Mouse (Mus musculus): Measurements from ENCODE around the gene Pprc1. TPM values are rescaled to one million over a fixed set of nuclear protein-coding genes. Genes with fewer than 3 reads are reported as not detected.

Pprc1 gene
- polyA plus RNA-seq, 1 experiment from 2014 or later: 32.2 TPM

GRCm38 (mm10) chr19:46016023-46016422 is 28.7 kb upstream of the Pprc1 start:
- Histone ChIP-seq H3K36me3 (no peaks in the 10 kb centered on the region), H3K27me3 (no peaks in the 10 kb centered on the region), H3K4me3 (no peak overlapping the region), H3K27ac (replicated peaks) (no peak overlapping the region), H3K9me3 (no peaks in the 10 kb centered on the region), H3K9ac (replicated peaks) (no peak overlapping the region), H3K4me1 (no peaks in the 10 kb centered on the region), H3K4me2 (replicated peaks) (no peak overlapping the region)
- 53% methylated on average over 2 of the region's 2 CpGs for WGBS
- ATAC-seq (ENCODE audit: low FRiP score, low read depth): no peak

DNA sequence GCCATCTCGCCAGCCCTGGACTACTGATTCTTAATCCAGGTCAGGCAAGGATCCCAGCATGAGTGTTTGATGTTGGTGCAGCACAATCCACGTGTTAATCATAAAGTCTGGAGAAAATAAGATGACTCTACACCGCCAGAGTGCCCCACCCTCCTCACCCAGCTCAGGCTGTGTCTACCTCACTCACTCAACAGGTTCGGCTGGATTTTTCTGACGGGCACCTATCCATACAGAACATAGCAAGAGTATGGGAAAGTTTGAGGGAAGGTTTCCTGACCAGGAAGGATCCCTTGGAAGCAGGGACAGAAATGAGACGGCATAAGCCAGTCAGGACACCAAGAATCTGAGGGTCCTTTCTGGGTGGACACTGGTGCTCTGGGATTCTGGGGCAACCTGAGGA is 19.7 kb upstream of the Pprc1 start:
- H3K4me3 ChIP-seq: no peak overlapping the region
- H3K9ac ChIP-seq (replicated peaks): no peak overlapping the region
- WGBS: 83% methylated on average over 6 of the region's 6 CpGs
- H3K27ac ChIP-seq (replicated peaks): no peak overlapping the region
- H3K4me1 ChIP-seq: no peaks in the 10 kb centered on the region
- no peak for ATAC-seq (ENCODE audit: low FRiP score, low read depth)
- no peaks in the 10 kb centered on the region; the same call in 1 of the 2 replicates for H3K9me3 ChIP-seq
- no peak overlapping the region for H3K4me2 ChIP-seq (replicated peaks)
- no peaks in the 10 kb centered on the region for H3K27me3 ChIP-seq
- H3K36me3 ChIP-seq: 0 out of 2 replicates have a peak, but pooled peaks cover 3% of the 10 kb centered on the region

DNA sequence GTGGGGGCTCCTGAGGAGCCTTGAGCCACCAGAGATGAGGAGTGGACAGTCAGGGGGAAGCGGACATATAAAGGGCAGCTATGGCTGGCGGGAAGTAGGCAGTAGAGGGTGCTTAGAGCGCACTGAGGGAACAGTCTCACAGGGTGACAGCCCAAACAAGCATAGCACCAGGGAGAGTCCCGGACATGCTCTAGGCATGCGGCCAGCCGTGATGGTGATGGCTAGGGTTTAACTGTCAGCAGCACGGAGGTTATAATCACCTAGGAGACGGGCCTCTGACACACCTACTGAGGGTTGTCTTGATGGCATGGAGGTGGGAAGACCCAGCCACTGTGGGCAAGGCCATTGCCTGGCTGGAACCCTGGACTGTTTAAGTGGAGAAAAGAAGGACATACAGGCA is 18.1 kb upstream of the Pprc1 start:
- WGBS: 63% methylated on average over 8 of the region's 8 CpGs
- ATAC-seq (ENCODE audit: low FRiP score, low read depth): no peak
- Histone ChIP-seq H3K4me2 (replicated peaks) (no peak overlapping the region), H3K4me3 (no peak overlapping the region), H3K27ac (replicated peaks) (no peak overlapping the region), H3K9me3 (no peaks in the 10 kb centered on the region; the same call in 1 of the 2 replicates), H3K36me3 (peaks cover 8% of the 10 kb centered on the region), H3K4me1 (no peaks in the 10 kb centered on the region), H3K27me3 (no peaks in the 10 kb centered on the region), H3K9ac (replicated peaks) (no peak overlapping the region)

GRCm38 (mm10) chr19:46028747-46029320 is 15.9 kb upstream of the Pprc1 start:
- H3K27me3 ChIP-seq: no peaks in the 10 kb centered on the region
- ATAC-seq (ENCODE audit: low FRiP score, low read depth): no peak
- no peak overlapping the region for H3K27ac ChIP-seq (replicated peaks)
- WGBS: 76% methylated on average over 11 of the region's 11 CpGs
- no peaks in the 10 kb centered on the region; the same call in 1 of the 2 replicates for H3K9me3 ChIP-seq
- no peak overlapping the region for H3K9ac ChIP-seq (replicated peaks)
- H3K4me1 ChIP-seq: no peaks in the 10 kb centered on the region
- peaks cover 31% of the 10 kb centered on the region for H3K36me3 ChIP-seq
- no peak overlapping the region for H3K4me3 ChIP-seq
- no peak overlapping the region for H3K4me2 ChIP-seq (replicated peaks)

DNA sequence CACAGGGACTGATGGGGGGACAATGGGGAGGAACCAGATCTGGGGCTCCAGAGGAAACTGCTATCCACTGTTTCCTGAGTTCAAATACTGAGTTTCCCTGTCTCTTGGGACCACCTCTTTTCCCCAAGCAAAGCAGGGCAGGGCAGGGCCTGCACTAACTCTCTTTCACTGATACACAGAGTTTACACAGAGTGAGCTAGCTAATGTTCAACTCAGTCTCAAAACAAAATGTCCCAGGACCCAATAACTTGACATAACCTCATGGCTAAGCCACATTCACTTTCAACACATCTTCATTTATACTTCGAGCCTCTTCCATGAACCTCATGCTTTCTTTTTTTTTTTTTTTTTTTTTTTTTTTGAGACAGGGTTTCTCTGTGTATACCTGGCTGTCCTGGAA is 15.0 kb upstream of the Pprc1 start:
- ATAC-seq (ENCODE audit: low FRiP score, low read depth): no peak
- Histone ChIP-seq H3K27ac (replicated peaks) (no peak overlapping the region), H3K4me2 (replicated peaks) (no peak overlapping the region), H3K27me3 (no peaks in the 10 kb centered on the region), H3K4me3 (no peak overlapping the region), H3K36me3 (peaks cover 39% of the 10 kb centered on the region), H3K9me3 (no peaks in the 10 kb centered on the region; the same call in 1 of the 2 replicates), H3K4me1 (no peaks in the 10 kb centered on the region), H3K9ac (replicated peaks) (no peak overlapping the region)
- 100% methylated on average over 1 of the region's 1 CpGs for WGBS

GRCm38 (mm10) chr19:46030196-46030983 is 14.3 kb upstream of the Pprc1 start:
- peaks cover 46% of the 10 kb centered on the region for H3K36me3 ChIP-seq
- no peak overlapping the region for H3K27ac ChIP-seq (replicated peaks)
- no peaks in the 10 kb centered on the region; the same call in 1 of the 2 replicates for H3K9me3 ChIP-seq
- WGBS: 96% methylated on average over 10 of the region's 10 CpGs
- no peak for ATAC-seq (ENCODE audit: low FRiP score, low read depth)
- no peaks in the 10 kb centered on the region for H3K4me1 ChIP-seq
- H3K27me3 ChIP-seq: no peaks in the 10 kb centered on the region
- H3K4me3 ChIP-seq: no peak overlapping the region
- no peak overlapping the region for H3K4me2 ChIP-seq (replicated peaks)
- H3K9ac ChIP-seq (replicated peaks): no peak overlapping the region

GRCm38 (mm10) chr19:46031689-46032432 is 12.8 kb upstream of the Pprc1 start:
- Histone ChIP-seq H3K4me3 (no peak overlapping the region), H3K9ac (replicated peaks) (no peak overlapping the region), H3K36me3 (peaks cover 61% of the 10 kb centered on the region), H3K27ac (replicated peaks) (peak overlapping the region; percentile 1; the same call in 1 of the 2 replicates), H3K4me1 (peaks cover 12% of the 10 kb centered on the region), H3K9me3 (no peaks in the 10 kb centered on the region; the same call in 1 of the 2 replicates), H3K4me2 (replicated peaks) (no peak overlapping the region), H3K27me3 (no peaks in the 10 kb centered on the region)
- ATAC-seq (ENCODE audit: low FRiP score, low read depth): no peak
- 74% methylated on average over 9 of the region's 9 CpGs for WGBS

- H3K9ac ChIP-seq (replicated peaks): no peak overlapping the region; the same call in 1 of the 2 replicates
- peaks cover 61% of the 10 kb centered on the region for H3K36me3 ChIP-seq
- H3K27me3 ChIP-seq: no peaks in the 10 kb centered on the region
- H3K4me1 ChIP-seq: peaks cover 22% of the 10 kb centered on the region
- no peak for ATAC-seq (ENCODE audit: low FRiP score, low read depth)
- no peak overlapping the region for H3K27ac ChIP-seq (replicated peaks)
- no peaks in the 10 kb centered on the region; the same call in 1 of the 2 replicates for H3K9me3 ChIP-seq
- 86% methylated on average over 26 of the region's 26 CpGs for WGBS
- H3K4me2 ChIP-seq (replicated peaks): no peak overlapping the region
- H3K4me3 ChIP-seq: no peak overlapping the region
These were observed 11.8 kb upstream of the Pprc1 start for GRCm38 (mm10) chr19:46032731-46033510.

- WGBS: 95% methylated on average over 11 of the region's 11 CpGs
- Histone ChIP-seq H3K4me1 (peaks cover 23% of the 10 kb centered on the region), H3K9me3 (no peaks in the 10 kb centered on the region; the same call in 1 of the 2 replicates), H3K36me3 (peaks cover 61% of the 10 kb centered on the region), H3K4me2 (replicated peaks) (no peak overlapping the region), H3K4me3 (no peak overlapping the region), H3K27me3 (no peaks in the 10 kb centered on the region), H3K27ac (replicated peaks) (no peak overlapping the region), H3K9ac (replicated peaks) (no peak overlapping the region)
- no peak for ATAC-seq (ENCODE audit: low FRiP score, low read depth)
These were observed 10.8 kb upstream of the Pprc1 start for GRCm38 (mm10) chr19:46033911-46034310.

DNA sequence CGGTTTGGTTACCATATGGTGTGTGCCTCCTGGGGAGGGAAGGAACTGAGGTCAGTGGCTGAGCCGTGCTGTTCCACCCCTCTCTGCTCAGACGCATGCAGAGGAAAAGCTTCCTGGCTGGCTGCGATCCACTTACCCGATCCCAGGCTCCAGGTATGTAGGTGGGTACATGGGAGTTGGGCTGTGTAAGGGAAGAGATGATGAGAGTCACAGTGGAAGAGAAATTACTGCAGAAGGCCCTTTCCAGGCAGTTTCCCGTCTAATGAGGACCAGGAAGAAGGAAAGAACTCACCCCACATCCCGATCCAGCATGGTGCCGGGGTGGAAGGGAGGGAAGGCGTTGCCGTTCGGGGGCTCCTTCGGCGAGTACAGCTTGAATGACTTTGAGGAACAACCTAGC is 8.7 kb upstream of the Pprc1 start:
- WGBS: 91% methylated on average over 13 of the region's 13 CpGs
- H3K27me3 ChIP-seq: no peaks in the 10 kb centered on the region
- H3K9ac ChIP-seq (replicated peaks): no peak overlapping the region
- no peak overlapping the region for H3K4me2 ChIP-seq (replicated peaks)
- H3K36me3 ChIP-seq: peaks cover 56% of the 10 kb centered on the region
- H3K4me1 ChIP-seq: peaks cover 36% of the 10 kb centered on the region
- no peak for ATAC-seq (ENCODE audit: low FRiP score, low read depth)
- H3K27ac ChIP-seq (replicated peaks): no peak overlapping the region
- no peaks in the 10 kb centered on the region for H3K9me3 ChIP-seq
- H3K4me3 ChIP-seq: peak overlapping the region; percentile 81

DNA sequence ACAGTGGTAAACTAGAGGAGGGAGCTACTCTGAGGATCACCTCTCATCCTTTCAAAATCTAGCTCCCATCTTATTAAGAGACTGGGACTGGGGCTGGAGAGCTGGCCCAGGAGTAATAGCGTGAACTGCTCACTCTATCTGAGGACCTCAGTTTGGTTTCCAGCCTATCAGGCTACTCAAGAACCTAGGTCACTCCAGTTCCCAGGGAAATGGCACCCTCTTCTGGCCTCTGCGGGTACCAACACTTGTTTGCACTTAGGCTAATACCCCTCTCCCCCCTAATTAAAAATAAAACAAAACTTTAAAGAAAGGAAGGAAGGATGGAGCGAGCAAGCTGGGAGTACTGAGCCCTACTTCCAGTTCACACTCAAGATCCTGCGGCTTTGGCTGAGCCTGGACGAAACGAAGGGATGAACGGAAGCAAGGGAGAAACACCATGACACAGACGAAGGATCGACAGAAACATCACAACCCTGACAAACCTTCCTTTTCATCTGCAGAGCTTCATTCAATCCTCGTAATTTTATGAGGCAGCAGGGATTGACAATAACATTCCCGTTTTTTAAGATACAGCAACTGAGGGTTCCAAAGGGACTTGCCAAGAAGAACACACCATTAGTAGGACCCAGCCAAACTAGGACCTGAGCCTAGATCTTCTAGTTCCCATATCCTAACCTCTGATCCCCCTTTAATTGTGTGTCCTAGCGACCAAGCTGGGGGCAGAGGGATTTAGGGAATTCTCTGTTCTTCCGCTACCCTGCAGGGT is 8.0 kb upstream of the Pprc1 start:
- Histone ChIP-seq H3K9me3 (no peaks in the 10 kb centered on the region), H3K27ac (replicated peaks) (peak overlapping the region; percentile 98), H3K36me3 (peaks cover 52% of the 10 kb centered on the region), H3K9ac (replicated peaks) (peak overlapping the region; percentile 97), H3K4me3 (peak overlapping the region; percentile 81), H3K4me2 (replicated peaks) (peak overlapping the region; percentile 92), H3K27me3 (no peaks in the 10 kb centered on the region), H3K4me1 (peaks cover 43% of the 10 kb centered on the region)
- ATAC-seq (ENCODE audit: low FRiP score, low read depth): no peak
- 68% methylated on average over 13 of the region's 13 CpGs for WGBS

Measured in midbrain, embryonic 12.5 days (tissue).